Mouse (Mus musculus) gastrocnemius, postnatal 10 days (tissue): ENCODE data around the gene Ipcef1. TPM values are rescaled to one million over a fixed set of nuclear protein-coding genes. Genes with fewer than 3 reads are reported as not detected.

ENCODE experiments used
- DNase-seq: peaks from one replicate; pipeline ENCODE4 v3.0.0; 2021; ENCODE audit warnings: mixed read lengths
- long read RNA-seq, 2 experiments: library from polyadenylated mRNA; stranded (forward); transcript quantifications; one replicate each; pipeline ENCODE4 v2.0.0; 2021
- total RNA-seq, 2 experiments: library from RNA; stranded (reverse); gene quantifications; 2 replicates each; pipeline ENCODE4 v1.2.3; 2021

The Ipcef1 gene
- under 1 TPM; 0.12 to 0.56 TPM for total RNA-seq
- long read RNA-seq, experiment 1 = 0 reads
- long read RNA-seq, experiment 2 = 0 reads

GRCm38 (mm10) chr10:7052315-7053017 lies at the start of gene Ipcef1:
TSS of gene Ipcef1 (minus strand) at chr10:7052478.
- no peak for DNase-seq

- DNase-seq = no peak
Measured at GRCm38 (mm10) chr10:7077971-7078370, 25.7 kb upstream of the Ipcef1 start.

GRCm38 (mm10) chr10:7077389-7077808 lies 25.1 kb upstream of the Ipcef1 start:
- no peak for DNase-seq

GRCm38 (mm10) chr10:7076662-7077211 lies 24.5 kb upstream of the Ipcef1 start:
- no peak for DNase-seq

GRCm38 (mm10) chr10:7076201-7076600 lies 23.9 kb upstream of the Ipcef1 start:
- peak; percentile 71 for DNase-seq

- DNase-seq = no peak
Measured at GRCm38 (mm10) chr10:7075661-7076060, 23.4 kb upstream of the Ipcef1 start.

GRCm38 (mm10) chr10:7074231-7074630 lies 22.0 kb upstream of the Ipcef1 start:
- no peak for DNase-seq

- no peak for DNase-seq
Measured at GRCm38 (mm10) chr10:7070924-7071323, 18.6 kb upstream of the Ipcef1 start.

- DNase-seq = no peak
Measured at GRCm38 (mm10) chr10:7070100-7070835, 18.0 kb upstream of the Ipcef1 start.

- no peak for DNase-seq
Measured at GRCm38 (mm10) chr10:7069090-7069489, 16.8 kb upstream of the Ipcef1 start.

- no peak for DNase-seq
Measured at GRCm38 (mm10) chr10:7068608-7069007, 16.3 kb upstream of the Ipcef1 start.

GRCm38 (mm10) chr10:7063752-7064457 lies 11.6 kb upstream of the Ipcef1 start:
- no peak for DNase-seq

GRCm38 (mm10) chr10:7062993-7063392 lies 10.7 kb upstream of the Ipcef1 start:
- DNase-seq = no peak

GRCm38 (mm10) chr10:7060326-7060725 lies 8.0 kb upstream of the Ipcef1 start:
- DNase-seq = no peak

- DNase-seq = no peak
Measured at GRCm38 (mm10) chr10:7057546-7057945, 5.3 kb upstream of the Ipcef1 start.

- no peak for DNase-seq
Measured at GRCm38 (mm10) chr10:7054560-7055205, 2.4 kb upstream of the Ipcef1 start.

- DNase-seq = no peak
Measured at GRCm38 (mm10) chr10:7049901-7050300, 2.4 kb downstream of the Ipcef1 start.

GRCm38 (mm10) chr10:7047919-7048291 lies 4.4 kb downstream of the Ipcef1 start:
- no peak for DNase-seq

- no peak for DNase-seq
Measured at GRCm38 (mm10) chr10:7047288-7047918, 4.9 kb downstream of the Ipcef1 start.

- no peak for DNase-seq
Measured at GRCm38 (mm10) chr10:7043896-7044295, 8.4 kb downstream of the Ipcef1 start.

GRCm38 (mm10) chr10:7041032-7041431 lies 11.2 kb downstream of the Ipcef1 start:
- no peak for DNase-seq

- DNase-seq = no peak
Measured at GRCm38 (mm10) chr10:7037194-7037593, 15.1 kb downstream of the Ipcef1 start.
